Mouse (Mus musculus) G1E (cell line): ENCODE data around the gene Dapp1.

Source experiments
- CTCF ChIP-seq: IDR thresholded peaks from 2 replicates; pipeline ENCODE4 v1.5.1; 2012; ENCODE audit warnings: low read depth, low read length, inconsistent platforms, mixed read lengths
- GATA1 ChIP-seq: IDR thresholded peaks from 2 replicates; pipeline ENCODE4 v1.6.1; 2012; ENCODE audit warnings: borderline replicate concordance, low read length, inconsistent platforms, mixed read lengths
- GATA2 ChIP-seq: IDR thresholded peaks from 2 replicates; pipeline ENCODE4 v1.6.1; 2012; ENCODE audit warnings: low read depth, low read length, inconsistent platforms, borderline replicate concordance
- POLR2AphosphoS5 ChIP-seq: IDR thresholded peaks from 2 replicates; pipeline ENCODE4 v1.6.1; 2012; ENCODE audit warnings: low read depth, low read length, inconsistent platforms; ENCODE audit not compliant: insufficient replicate concordance

- TF ChIP-seq CTCF (no peak), GATA1 (no peak), POLR2AphosphoS5 (no peak), GATA2 (no peak)
Measured at GRCm38 (mm10) chr3:137975435-137975834, 5.9 kb downstream of the Dapp1 start.
